Mouse (Mus musculus): ENCODE data around the gene Sdf2l1. TPM values are rescaled to one million over a fixed set of nuclear protein-coding genes. Genes with fewer than 3 reads are reported as not detected.
A peak's percentile ranks its signal among the peaks of the same experiment; 100 is the strongest.

Sdf2l1 gene
- total and polyA plus RNA-seq, 3 experiments = 249 to 263 TPM; not detected in 1

GRCm38 (mm10) chr16:17110771-17111743 is 21.1 kb downstream of the Sdf2l1 start, which contains the start of gene Ppil2:
TSS of gene Ppil2 (minus strand) at chr16:17111257.
- Histone ChIP-seq H3K36me3 (ENCODE audit: control insufficient read depth in 1 of 2, insufficient read depth in 2 of 2, low read length in 2 of 2) (peaks cover 1 to 9% of the 10 kb centered on the region in 2 experiments; a peak in 2 of 4 replicates), H3K79me2 (ENCODE audit: control insufficient read depth, insufficient read depth, low read length, poor library complexity) (peaks cover 2% of the 10 kb centered on the region), H3K27me3 (ENCODE audit: control insufficient read depth in 1 of 2, insufficient read depth in 2 of 2, low read length in 2 of 2) (no peaks in the 10 kb centered on the region), H3K9ac (ENCODE audit: control insufficient read depth, low read depth, low read length, poor library complexity, severe bottlenecking) (peak within 1 kb of the TSS; percentile 87), H3K9me3 (replicated peaks; ENCODE audit: insufficient read depth, low read length) (no peaks in the 10 kb centered on the region), H3K4me3 (ENCODE audit: control insufficient read depth in 1 of 2, insufficient read depth in 1 of 2, low read depth in 2 of 2, low read length in 2 of 2) (peak within 1 kb of the TSS; percentile 71 to 90), H3K27ac (ENCODE audit: control insufficient read depth, low read depth, low read length) (peak within 1 kb of the TSS; percentile 88), H3K4me1 (ENCODE audit: control insufficient read depth in 1 of 2, insufficient read depth in 2 of 2, low read length in 2 of 2) (peaks cover 3 to 6% of the 10 kb centered on the region in 2 experiments)
- DNase-seq (ENCODE audit: low read depth, low spot score) = peak; percentile 91
- TF ChIP-seq GATA1 (IDR thresholded peaks at IDR 0.05; ENCODE audit: low read depth, low read length) (no peak), ELF1 (IDR thresholded peaks at IDR 0.05; ENCODE audit: low read depth, low read length) (peak; percentile 95), USF1 (IDR thresholded peaks at IDR 0.05; ENCODE audit: low read depth, low read length) (no peak), MEF2A (IDR thresholded peaks at IDR 0.05; ENCODE audit: extremely low read depth, insufficient replicate concordance, low read depth, low read length, poor library complexity, severe bottlenecking) (no peak), JUND (IDR thresholded peaks at IDR 0.05; ENCODE audit: low read depth, low read length) (no peak), SIN3A (IDR thresholded peaks at IDR 0.05; ENCODE audit: low read length) (peak; percentile 84; the same call in 1 of the 2 replicates), MYB (IDR thresholded peaks at IDR 0.05; ENCODE audit: low read depth, low read length) (no peak), ZC3H11A (IDR thresholded peaks at IDR 0.05; ENCODE audit: low read depth, low read length) (no peak), MXI1 (IDR thresholded peaks at IDR 0.05; ENCODE audit: low read depth, low read length) (peak; percentile 60; the same call in 1 of the 2 replicates), POLR2A (IDR thresholded peaks at IDR 0.05; ENCODE audit: control insufficient read depth in 1 of 2, insufficient read depth in 1 of 2, low read depth in 1 of 2, low read length in 2 of 2, poor library complexity in 1 of 2) (peak; percentile 83 to 88), E2F4 (IDR thresholded peaks at IDR 0.05; ENCODE audit: borderline replicate concordance, low read depth, low read length) (no peak), MAZ (IDR thresholded peaks at IDR 0.05; ENCODE audit: low read depth, low read length) (0 out of 2 replicates have a peak, but pooled peaks have one; percentile 28), HCFC1 (IDR thresholded peaks at IDR 0.05; ENCODE audit: low read depth, low read length) (peak; percentile 98), USF2 (IDR thresholded peaks at IDR 0.05; ENCODE audit: borderline replicate concordance in 1 of 2, insufficient read depth in 1 of 2, low read depth in 1 of 2, low read length in 2 of 2) (no peak), EP300 (IDR thresholded peaks at IDR 0.05; ENCODE audit: low read depth in 1 of 2, low read length in 2 of 2) (no peak), NELFE (IDR thresholded peaks at IDR 0.05; ENCODE audit: low read depth, low read length) (peak; percentile 89), POLR2AphosphoS2 (IDR thresholded peaks at IDR 0.05; ENCODE audit: low read length) (peak; percentile 82), TCF12 (IDR thresholded peaks at IDR 0.05; ENCODE audit: low read depth, low read length) (peak; percentile 59; the same call in 1 of the 2 replicates), RCOR1 (IDR thresholded peaks at IDR 0.05; ENCODE audit: low read depth, low read length) (no peak; the same call in 1 of the 2 replicates), RAD21 (IDR thresholded peaks at IDR 0.05; ENCODE audit: low read depth, low read length) (no peak), MYC (IDR thresholded peaks at IDR 0.05; ENCODE audit: low read depth, low read length) (0 out of 2 replicates have a peak, but pooled peaks have one; percentile 54), CTCF (IDR thresholded peaks at IDR 0.05 in 2 of 3, conservative IDR thresholded peaks at IDR 0.05 in 1 of 3; ENCODE audit: control insufficient read depth in 1 of 3, insufficient read depth in 1 of 3, low read depth in 2 of 3, low read length in 3 of 3, poor library complexity in 1 of 3, severe bottlenecking in 1 of 3) (no peak), UBTF (IDR thresholded peaks at IDR 0.05; ENCODE audit: borderline replicate concordance, insufficient read depth, low read depth, low read length) (no peak), NRF1 (IDR thresholded peaks at IDR 0.05; ENCODE audit: insufficient read depth, low read depth, low read length, poor library complexity, severe bottlenecking) (no peak), ZNF384 (IDR thresholded peaks at IDR 0.05; ENCODE audit: low read depth, low read length) (peak; percentile 38; the same call in 1 of the 2 replicates), CHD1 (IDR thresholded peaks at IDR 0.05; ENCODE audit: low read depth, low read length) (no peak), GABPA (IDR thresholded peaks at IDR 0.05; ENCODE audit: low read depth, low read length) (no peak), TBP (IDR thresholded peaks at IDR 0.05; ENCODE audit: low read depth, low read length) (peak; percentile 77), KAT2A (conservative IDR thresholded peaks at IDR 0.05; ENCODE audit: low read depth, low read length) (peak; percentile 90), MAFK (IDR thresholded peaks at IDR 0.05; ENCODE audit: borderline replicate concordance, low read depth, low read length) (no peak), POLR2AphosphoS5 (IDR thresholded peaks at IDR 0.05; ENCODE audit: borderline replicate concordance, low read depth, low read length) (no peak), ZMIZ1 (IDR thresholded peaks at IDR 0.05; ENCODE audit: low read depth, low read length) (peak; percentile 80), TAL1 (IDR thresholded peaks at IDR 0.05; ENCODE audit: low read length) (no peak), ETS1 (IDR thresholded peaks at IDR 0.05; ENCODE audit: low read depth, low read length) (no peak)
